Mouse (Mus musculus) liver, postnatal 0 days (tissue): ENCODE measurements at regions not wholly inside any gene's neighbourhood (a gene's known extent, or its start where the extent isn't known, plus 50 kb on each side); places are given as distances from the start of the nearest gene placed in this dataset.

Source experiments
- CTCF ChIP-seq: sonication (generic); IDR thresholded peaks from 2 replicates; pipeline ENCODE4 v1.5.1; 2016; ENCODE audit warnings: antibody characterized with exemption, low read depth
- EP300 ChIP-seq: IDR thresholded peaks from 2 replicates; pipeline ENCODE4 v1.6.1; 2016; ENCODE audit warnings: antibody characterized with exemption, low read depth, mild to moderate bottlenecking

DNA sequence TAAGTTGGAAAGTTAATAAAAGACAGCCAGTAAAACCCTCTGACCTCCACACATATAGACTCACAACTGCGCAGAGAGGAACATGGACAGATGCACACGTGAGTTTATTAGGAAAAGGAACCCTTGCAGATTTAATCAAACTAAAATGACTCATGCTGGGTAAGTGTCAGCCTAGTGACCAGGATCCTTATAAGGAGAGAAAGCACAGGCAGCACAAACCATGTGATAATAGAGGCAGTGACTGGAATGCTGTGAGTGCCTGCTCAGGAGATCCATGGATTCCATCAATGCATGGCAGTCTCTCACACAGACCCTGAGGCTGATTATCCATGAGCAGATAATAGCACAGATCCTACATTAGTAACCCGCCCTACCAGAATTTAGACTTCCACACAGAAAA, 162.2 kb upstream of the Mbnl1 start:
- TF ChIP-seq CTCF (no peak), EP300 (no peak)
